9 mouse cellular contexts compared by ENCODE assay signal in genomic region chr4:63368577-63368976, GRCm38 (mm10). TPM values are rescaled to one million over a fixed set of nuclear protein-coding genes. Genes with fewer than 3 reads are reported as not detected.
DNase-seq lines count a peak whose midpoint lies in the region; ATAC-seq and TF ChIP-seq lines count a peak whose summit lies in the region.
"Had no signal": no experiment of that assay in that cellular context is flagged by ENCODE, and none has a peak within 500 bp of the region (broad histone marks: within the 10 kb centered on the region; RNA-seq: fewer than 3 reads in every experiment).

No protein-coding gene starts in this region.

- 10% methylated on average over 4 of the region's 4 CpGs for WGBS in forebrain, embryonic 15.5 days
- 19% methylated on average over 4 of the region's 4 CpGs for WGBS in lung, embryonic 14.5 days
- WGBS in olfactory bulb, adult 2 months = 18% methylated on average over 4 of the region's 4 CpGs

- no peaks in the 10 kb centered on the region for H3K79me2 ChIP-seq in CH12.LX (replicated peaks; ENCODE audit: control insufficient read depth, extremely low read depth, insufficient read depth, poor library complexity, severe bottlenecking)

- peaks cover 1% of the 10 kb centered on the region for H3K9me3 ChIP-seq in CH12.LX (replicated peaks; ENCODE audit: low read length)
- no peaks in the 10 kb centered on the region for H3K9me3 ChIP-seq in forebrain, embryonic 15.5 days
- no peaks in the 10 kb centered on the region for H3K9me3 ChIP-seq in lung, embryonic 14.5 days (ENCODE audit: low read depth, low read length)
- H3K9me3 ChIP-seq: embryonic facial prominence, embryonic 15.5 days had no signal

- peak; percentile 63 for ATAC-seq in forebrain, embryonic 15.5 days (replicated peaks)
- peak; percentile 65 to 73 for ATAC-seq in hematopoietic stem cell, adult 5-6 weeks (replicated peaks in 1 of 2; ENCODE audit: insufficient read depth in 1 of 2, low FRiP score in 2 of 2, low TSS enrichment in 1 of 2, low read depth in 1 of 2, poor library complexity in 2 of 2, severe bottlenecking in 2 of 2)
- peak; percentile 80; the same call in 1 of the 2 replicates for ATAC-seq in lung, embryonic 14.5 days (ENCODE audit: insufficient read depth)

- in situ Hi-C loops in CH12.LX (cut with MboI; ENCODE audit: low pct_ligation_motif_present, low pct_unique_long_range_greater_than_20kb, low sequenced_read_pairs) = no loop called here

- H3K27me3 ChIP-seq in CH12.LX (replicated peaks) = no peaks in the 10 kb centered on the region
- no peaks in the 10 kb centered on the region for H3K27me3 ChIP-seq in forebrain, embryonic 15.5 days
- no peaks in the 10 kb centered on the region for H3K27me3 ChIP-seq in lung, embryonic 14.5 days (ENCODE audit: insufficient read depth, low read length)
- H3K27me3 ChIP-seq: embryonic facial prominence, embryonic 15.5 days had no signal

- H3K4me1 ChIP-seq in CH12.LX (ENCODE audit: control insufficient read depth in 1 of 2, insufficient read depth in 2 of 2) = peaks cover 7 to 32% of the 10 kb centered on the region in 2 experiments
- no peaks in the 10 kb centered on the region for H3K4me1 ChIP-seq in forebrain, embryonic 15.5 days
- H3K4me1 ChIP-seq in lung, embryonic 14.5 days (ENCODE audit: insufficient read depth) = no peaks in the 10 kb centered on the region
- H3K4me1 ChIP-seq in olfactory bulb, adult 2 months (ENCODE audit: control insufficient read depth, insufficient read depth, low read length) = no peaks in the 10 kb centered on the region
- H3K4me1 ChIP-seq: embryonic facial prominence, embryonic 15.5 days had no signal

- H3K36me3 ChIP-seq in CH12.LX (replicated peaks in 1 of 2; ENCODE audit: control insufficient read depth in 1 of 2, insufficient read depth in 1 of 2, low read length in 1 of 2) = peaks cover 92 to 94% of the 10 kb centered on the region in 2 experiments
- peaks cover 21% of the 10 kb centered on the region; the same call in 1 of the 2 replicates for H3K36me3 ChIP-seq in forebrain, embryonic 15.5 days
- peaks cover 51% of the 10 kb centered on the region for H3K36me3 ChIP-seq in lung, embryonic 14.5 days (ENCODE audit: insufficient read depth)

- H3K4me2 ChIP-seq in CH12.LX (ENCODE audit: insufficient read depth, low read depth, poor library complexity, severe bottlenecking) = no peak overlapping the region
- H3K4me2 ChIP-seq in forebrain, embryonic 15.5 days (replicated peaks) = no peak overlapping the region
- no peak overlapping the region for H3K4me2 ChIP-seq in lung, embryonic 14.5 days
- H3K4me2 ChIP-seq: embryonic facial prominence, embryonic 15.5 days had no signal

- H3K4me3 ChIP-seq in CH12.LX (replicated peaks in 1 of 3; ENCODE audit: low read depth in 2 of 3, low read length in 2 of 3, poor library complexity in 1 of 3) = no peak overlapping the region
- no peak overlapping the region for H3K4me3 ChIP-seq in forebrain, embryonic 15.5 days
- H3K4me3 ChIP-seq in lung, embryonic 14.5 days (ENCODE audit: low read depth, low read length) = no peak overlapping the region
- H3K4me3 ChIP-seq in olfactory bulb, adult 2 months (ENCODE audit: insufficient read depth, low read depth, low read length) = no peak overlapping the region
- H3K4me3 ChIP-seq: embryonic facial prominence, embryonic 15.5 days had no signal

- peak; percentile 91 for TF ChIP-seq RAD21 in CH12.LX (IDR thresholded peaks at IDR 0.05; ENCODE audit: low read depth, low read length)

- TF ChIP-seq EP300 in CH12.LX (IDR thresholded peaks at IDR 0.05; ENCODE audit: low read length) = no peak

- dilution Hi-C loops in CH12.LX (cut with MboI; ENCODE audit: extremely low pct_ligation_motif_present, extremely low pct_unique_long_range_greater_than_20kb, low sequenced_read_pairs) = no loop called here

- no peak for TF ChIP-seq POLR2A in CH12.LX (IDR thresholded peaks at IDR 0.05; ENCODE audit: low read depth, low read length)
- TF ChIP-seq POLR2A in olfactory bulb, adult 2 months (IDR thresholded peaks at IDR 0.05; ENCODE audit: insufficient read depth, low read depth, low read length) = no peak

- DNase-seq in CH12.LX (ENCODE audit: extremely low read depth) = peak; percentile 69
- DNase-seq in c-Kit-positive CD71-positive TER-119-positive erythroid progenitor cells, embryonic 14.5 days (ENCODE audit: low spot score) = peak; percentile 66
- peak; percentile 72 to 95 for DNase-seq in layer of hippocampus, adult 18-20 months (ENCODE audit: low spot score in 2 of 2)
- peak; percentile 93 for DNase-seq in lung, embryonic 14.5 days
- DNase-seq in testis, postnatal 14 days (ENCODE audit: low spot score) = peak; percentile 67

- peak; percentile 94 to 97 for TF ChIP-seq CTCF in CH12.LX (conservative IDR thresholded peaks at IDR 0.05 in 1 of 2, IDR thresholded peaks at IDR 0.05 in 1 of 2; ENCODE audit: low read depth in 2 of 2, low read length in 2 of 2)
- peak; percentile 99 for TF ChIP-seq CTCF in lung, embryonic 14.5 days (IDR thresholded peaks at IDR 0.05; ENCODE audit: low read depth)
- peak; percentile 98 for TF ChIP-seq CTCF in olfactory bulb, adult 2 months (IDR thresholded peaks at IDR 0.05; ENCODE audit: insufficient read depth, low read depth, low read length)

- no peak overlapping the region for H3K27ac ChIP-seq in CH12.LX (ENCODE audit: insufficient read depth, low read depth)
- no peak overlapping the region for H3K27ac ChIP-seq in forebrain, embryonic 15.5 days (replicated peaks)
- H3K27ac ChIP-seq in lung, embryonic 14.5 days (ENCODE audit: low read depth) = no peak overlapping the region
- H3K27ac ChIP-seq in olfactory bulb, adult 2 months (ENCODE audit: insufficient read depth, low read depth, low read length) = no peak overlapping the region
- H3K27ac ChIP-seq: embryonic facial prominence, embryonic 15.5 days had no signal

- H3K9ac ChIP-seq in CH12.LX (ENCODE audit: insufficient read depth, low read depth) = no peak overlapping the region
- no peak overlapping the region for H3K9ac ChIP-seq in forebrain, embryonic 15.5 days (replicated peaks)
- no peak overlapping the region for H3K9ac ChIP-seq in lung, embryonic 14.5 days
- H3K9ac ChIP-seq: embryonic facial prominence, embryonic 15.5 days had no signal

TF ChIP-seq in CH12.LX, 34 proteins besides CTCF, POLR2A, EP300 and RAD21:
- TF ChIP-seq ZMIZ1 (IDR thresholded peaks at IDR 0.05; ENCODE audit: low read depth, low read length) (no peak), ETS1 (conservative IDR thresholded peaks at IDR 0.05; ENCODE audit: low read depth, low read length) (no peak), ZC3H11A (IDR thresholded peaks at IDR 0.05; ENCODE audit: low read depth, low read length) (peak; percentile 59; the same call in 1 of the 2 replicates), MAX (IDR thresholded peaks at IDR 0.05; ENCODE audit: low read length) (0 out of 2 replicates have a peak, but pooled peaks have one; percentile 37), NRF1 (IDR thresholded peaks at IDR 0.05; ENCODE audit: low read depth, low read length) (0 out of 2 replicates have a peak, but pooled peaks have one; percentile 14), IRF4 (IDR thresholded peaks at IDR 0.05; ENCODE audit: low read depth, low read length) (peak; percentile 37; the same call in 1 of the 2 replicates), SMC3 (IDR thresholded peaks at IDR 0.05; ENCODE audit: low read depth, low read length) (peak; percentile 91), NELFE (IDR thresholded peaks at IDR 0.05; ENCODE audit: low read depth, low read length) (peak; percentile 54; the same call in 1 of the 2 replicates)

RNA-seq across cellular contexts. Expression of gene Orm2, which starts 6.3 kb away (rescaled TPM):
- not detected in 2 replicates for total RNA-seq in CH12.LX (2012; rRNA removed)
- total RNA-seq in CH12.LX (2014; rRNA removed) = not detected in 2 replicates
- polyA plus RNA-seq in CH12.LX (2012; ENCODE audit: insufficient read length, low read depth) = 0.53 TPM in 1 of 2 replicates, not detected in the other
- not detected in 2 replicates for polyA plus RNA-seq in forebrain, embryonic 15.5 days (2015; fragmentation: Nextera tagmentation; extraction: Ambion mirVana)
- total RNA-seq in hematopoietic stem cell, adult 5-6 weeks (2017) = not detected in 2 replicates
- total RNA-seq in layer of hippocampus, adult 18-20 months (2021) = not detected
- not detected in 2 replicates for polyA plus RNA-seq in lung, embryonic 14.5 days (2014; fragmentation: Nextera tagmentation; extraction: Ambion mirVana)
- polyA plus RNA-seq in olfactory bulb, adult 2 months (2012; ENCODE audit: insufficient read depth, insufficient read length, low replicate concordance, missing spikeins) = not detected in 2 replicates

RNA-seq across cellular contexts. Expression of gene Orm3, which starts 12.6 kb away (rescaled TPM):
- total RNA-seq in CH12.LX (2012; rRNA removed) (not detected in 2 replicates), CH12.LX (2014; rRNA removed) (not detected in 2 replicates)
- 0.30 and 0.33 TPM in 2 replicates for polyA plus RNA-seq in CH12.LX (2012; ENCODE audit: insufficient read length, low read depth)
- not detected in 2 replicates for polyA plus RNA-seq in forebrain, embryonic 15.5 days (2015; fragmentation: Nextera tagmentation; extraction: Ambion mirVana)
- not detected in 2 replicates for total RNA-seq in hematopoietic stem cell, adult 5-6 weeks (2017)
- not detected for total RNA-seq in layer of hippocampus, adult 18-20 months (2021)
- not detected in 2 replicates for polyA plus RNA-seq in lung, embryonic 14.5 days (2014; fragmentation: Nextera tagmentation; extraction: Ambion mirVana)
- polyA plus RNA-seq in olfactory bulb, adult 2 months (2012; ENCODE audit: insufficient read depth, insufficient read length, low replicate concordance, missing spikeins) = not detected in 2 replicates
- polyA plus RNA-seq: embryonic facial prominence, embryonic 15.5 days had no signal

RNA-seq across cellular contexts. Expression of gene Orm1, which starts 24.2 kb away (rescaled TPM):
- not detected in 2 replicates for total RNA-seq in CH12.LX (2012; rRNA removed)
- total RNA-seq in CH12.LX (2014; rRNA removed) = not detected in 2 replicates
- not detected in 2 replicates for polyA plus RNA-seq in CH12.LX (2012; ENCODE audit: insufficient read length, low read depth)
- polyA plus RNA-seq in forebrain, embryonic 15.5 days (2015; fragmentation: Nextera tagmentation; extraction: Ambion mirVana) = not detected in 2 replicates
- total RNA-seq in hematopoietic stem cell, adult 5-6 weeks (2017) = 0.84 and 11.3 TPM in 2 replicates
- total RNA-seq in layer of hippocampus, adult 18-20 months (2021) = not detected
- polyA plus RNA-seq in lung, embryonic 14.5 days (2014; fragmentation: Nextera tagmentation; extraction: Ambion mirVana) = not detected in 2 replicates
- polyA plus RNA-seq in olfactory bulb, adult 2 months (2012; ENCODE audit: insufficient read depth, insufficient read length, low replicate concordance, missing spikeins) = not detected in 2 replicates

RNA-seq across cellular contexts. Expression of gene Akna, which starts 34.6 kb away (rescaled TPM):
- total RNA-seq in CH12.LX (2012; rRNA removed) (19.3 and 28.0 TPM in 2 replicates), CH12.LX (2014; rRNA removed) (5.1 and 6.5 TPM in 2 replicates)
- 28.5 and 37.5 TPM in 2 replicates for polyA plus RNA-seq in CH12.LX (2012; ENCODE audit: insufficient read length, low read depth)
- polyA plus RNA-seq in forebrain, embryonic 15.5 days (2015; fragmentation: Nextera tagmentation; extraction: Ambion mirVana) = 12.4 and 16.0 TPM in 2 replicates
- 19.1 and 22.1 TPM in 2 replicates for total RNA-seq in hematopoietic stem cell, adult 5-6 weeks (2017)
- total RNA-seq in layer of hippocampus, adult 18-20 months (2021) = 1 to 10 TPM; 3.1 to 3.8 TPM
- polyA plus RNA-seq in lung, embryonic 14.5 days (2014; fragmentation: Nextera tagmentation; extraction: Ambion mirVana) = 11.2 and 12.6 TPM in 2 replicates
- not detected in 2 replicates for polyA plus RNA-seq in olfactory bulb, adult 2 months (2012; ENCODE audit: insufficient read depth, insufficient read length, low replicate concordance, missing spikeins)
